Mouse (Mus musculus): ENCODE results near the gene Dtx2. TPM values are rescaled to one million over a fixed set of nuclear protein-coding genes. Genes with fewer than 3 reads are reported as not detected.
"Not testable (repeated sequence)": the region's sequence is repeated elsewhere in the genome, so short reads cannot be mapped to it uniquely, and the experiment has no call there.

The Dtx2 gene
- polyA plus RNA-seq, 1 experiment from 2014 or later = 28.1 TPM

GRCm38 (mm10) chr5:136063920-136064319 lies 69.3 kb downstream of the Dtx2 start:
- no peaks in the 10 kb centered on the region for H3K4me1 ChIP-seq (replicated peaks; ENCODE audit: control insufficient read depth, insufficient read depth, low read length)
- WGBS = 88% methylated on average over 10 of the region's 10 CpGs
- H3K9me3 ChIP-seq (ENCODE audit: control insufficient read depth, low read length) = no peaks in the 10 kb centered on the region

GRCm38 (mm10) chr5:136066404-136067148 lies 72.0 kb downstream of the Dtx2 start:
- not testable (repeated sequence) for ATAC-seq; H3K27ac ChIP-seq (ENCODE audit: low read length); H3K9ac ChIP-seq (replicated peaks; ENCODE audit: low read depth, low read length); H3K27me3 ChIP-seq (replicated peaks; ENCODE audit: control insufficient read depth, insufficient read depth, low read length); H3K9me3 ChIP-seq (ENCODE audit: control insufficient read depth, low read length); H3K4me3 ChIP-seq (replicated peaks; ENCODE audit: low read length); H3K36me3 ChIP-seq (ENCODE audit: control insufficient read depth, insufficient read depth); H3K4me1 ChIP-seq (replicated peaks; ENCODE audit: control insufficient read depth, insufficient read depth, low read length); H3K4me2 ChIP-seq (ENCODE audit: low read length)
- 79% methylated on average over 10 of the region's 11 CpGs for WGBS

More at GRCm38 (mm10) chr5:136063920-136064319, 69.3 kb downstream of the Dtx2 start:
- Histone ChIP-seq H3K4me2 (ENCODE audit: low read length) (no peak overlapping the region), H3K9ac (replicated peaks; ENCODE audit: low read depth, low read length) (no peak overlapping the region), H3K27me3 (replicated peaks; ENCODE audit: control insufficient read depth, insufficient read depth, low read length) (no peaks in the 10 kb centered on the region), H3K36me3 (ENCODE audit: control insufficient read depth, insufficient read depth) (no peaks in the 10 kb centered on the region), H3K4me3 (replicated peaks; ENCODE audit: low read length) (no peak overlapping the region), H3K27ac (ENCODE audit: low read length) (no peak overlapping the region)
- no peak for ATAC-seq

GRCm38 (mm10) chr5:136069411-136069810 lies 74.8 kb downstream of the Dtx2 start:
- WGBS = 83% methylated on average over 2 of the region's 2 CpGs

GRCm38 (mm10) chr5:136073051-136073450 lies 78.5 kb downstream of the Dtx2 start:
- Histone ChIP-seq H3K27ac (ENCODE audit: low read length) (no peak overlapping the region), H3K36me3 (ENCODE audit: control insufficient read depth, insufficient read depth) (no peaks in the 10 kb centered on the region), H3K27me3 (replicated peaks; ENCODE audit: control insufficient read depth, insufficient read depth, low read length) (no peaks in the 10 kb centered on the region), H3K4me1 (replicated peaks; ENCODE audit: control insufficient read depth, insufficient read depth, low read length) (peaks cover 9% of the 10 kb centered on the region), H3K9ac (replicated peaks; ENCODE audit: low read depth, low read length) (no peak overlapping the region), H3K4me2 (ENCODE audit: low read length) (no peak overlapping the region), H3K4me3 (replicated peaks; ENCODE audit: low read length) (no peak overlapping the region), H3K9me3 (ENCODE audit: control insufficient read depth, low read length) (no peaks in the 10 kb centered on the region)
- WGBS = 53% methylated on average over 6 of the region's 6 CpGs
- no peak for ATAC-seq

More at GRCm38 (mm10) chr5:136069411-136069810, 74.8 kb downstream of the Dtx2 start:
- no peaks in the 10 kb centered on the region for H3K4me1 ChIP-seq (replicated peaks; ENCODE audit: control insufficient read depth, insufficient read depth, low read length)
- no peak overlapping the region for H3K4me2 ChIP-seq (ENCODE audit: low read length)
- H3K9me3 ChIP-seq (ENCODE audit: control insufficient read depth, low read length) = no peaks in the 10 kb centered on the region
- H3K27ac ChIP-seq (ENCODE audit: low read length) = no peak overlapping the region
- H3K36me3 ChIP-seq (ENCODE audit: control insufficient read depth, insufficient read depth) = no peaks in the 10 kb centered on the region
- no peak overlapping the region for H3K4me3 ChIP-seq (replicated peaks; ENCODE audit: low read length)
- H3K9ac ChIP-seq (replicated peaks; ENCODE audit: low read depth, low read length) = no peak overlapping the region
- no peaks in the 10 kb centered on the region for H3K27me3 ChIP-seq (replicated peaks; ENCODE audit: control insufficient read depth, insufficient read depth, low read length)
- ATAC-seq = no peak

GRCm38 (mm10) chr5:136073526-136073925 lies 78.9 kb downstream of the Dtx2 start:
- Histone ChIP-seq H3K36me3 (ENCODE audit: control insufficient read depth, insufficient read depth) (no peaks in the 10 kb centered on the region), H3K9me3 (ENCODE audit: control insufficient read depth, low read length) (no peaks in the 10 kb centered on the region), H3K27me3 (replicated peaks; ENCODE audit: control insufficient read depth, insufficient read depth, low read length) (no peaks in the 10 kb centered on the region), H3K4me2 (ENCODE audit: low read length) (no peak overlapping the region), H3K4me1 (replicated peaks; ENCODE audit: control insufficient read depth, insufficient read depth, low read length) (peaks cover 9% of the 10 kb centered on the region), H3K4me3 (replicated peaks; ENCODE audit: low read length) (no peak overlapping the region), H3K27ac (ENCODE audit: low read length) (no peak overlapping the region), H3K9ac (replicated peaks; ENCODE audit: low read depth, low read length) (no peak overlapping the region)
- WGBS = 65% methylated on average over 11 of the region's 11 CpGs
- ATAC-seq = no peak

GRCm38 (mm10) chr5:136075076-136075475 lies 80.5 kb downstream of the Dtx2 start:
- Histone ChIP-seq H3K9ac (replicated peaks; ENCODE audit: low read depth, low read length) (no peak overlapping the region), H3K4me1 (replicated peaks; ENCODE audit: control insufficient read depth, insufficient read depth, low read length) (peaks cover 9% of the 10 kb centered on the region), H3K4me2 (ENCODE audit: low read length) (no peak overlapping the region), H3K27ac (ENCODE audit: low read length) (no peak overlapping the region), H3K4me3 (replicated peaks; ENCODE audit: low read length) (no peak overlapping the region), H3K36me3 (ENCODE audit: control insufficient read depth, insufficient read depth) (no peaks in the 10 kb centered on the region), H3K9me3 (ENCODE audit: control insufficient read depth, low read length) (no peaks in the 10 kb centered on the region), H3K27me3 (replicated peaks; ENCODE audit: control insufficient read depth, insufficient read depth, low read length) (no peaks in the 10 kb centered on the region)
- WGBS = 94% methylated on average over 5 of the region's 5 CpGs
- ATAC-seq = no peak

- peaks cover 9% of the 10 kb centered on the region for H3K4me1 ChIP-seq (replicated peaks; ENCODE audit: control insufficient read depth, insufficient read depth, low read length)
- ATAC-seq = no peak
- no peak overlapping the region for H3K4me3 ChIP-seq (replicated peaks; ENCODE audit: low read length)
- WGBS = 26% methylated on average over 7 of the region's 7 CpGs
- no peak overlapping the region for H3K4me2 ChIP-seq (ENCODE audit: low read length)
- H3K9me3 ChIP-seq (ENCODE audit: control insufficient read depth, low read length) = no peaks in the 10 kb centered on the region
- H3K36me3 ChIP-seq (ENCODE audit: control insufficient read depth, insufficient read depth) = no peaks in the 10 kb centered on the region
- no peaks in the 10 kb centered on the region for H3K27me3 ChIP-seq (replicated peaks; ENCODE audit: control insufficient read depth, insufficient read depth, low read length)
- H3K27ac ChIP-seq (ENCODE audit: low read length) = no peak overlapping the region
- H3K9ac ChIP-seq (replicated peaks; ENCODE audit: low read depth, low read length) = no peak overlapping the region
Measured at GRCm38 (mm10) chr5:136076284-136076683, 81.7 kb downstream of the Dtx2 start.

GRCm38 (mm10) chr5:136077001-136077550 lies 82.5 kb downstream of the Dtx2 start:
- WGBS = 77% methylated on average over 9 of the region's 9 CpGs

GRCm38 (mm10) chr5:136078136-136078535 lies 83.5 kb downstream of the Dtx2 start:
- no peaks in the 10 kb centered on the region for H3K27me3 ChIP-seq (replicated peaks; ENCODE audit: control insufficient read depth, insufficient read depth, low read length)

More at GRCm38 (mm10) chr5:136077001-136077550, 82.5 kb downstream of the Dtx2 start:
- no peak for ATAC-seq
- Histone ChIP-seq H3K9ac (replicated peaks; ENCODE audit: low read depth, low read length) (no peak overlapping the region), H3K4me3 (replicated peaks; ENCODE audit: low read length) (no peak overlapping the region), H3K27ac (ENCODE audit: low read length) (no peak overlapping the region), H3K4me2 (ENCODE audit: low read length) (no peak overlapping the region), H3K9me3 (ENCODE audit: control insufficient read depth, low read length) (no peaks in the 10 kb centered on the region), H3K4me1 (replicated peaks; ENCODE audit: control insufficient read depth, insufficient read depth, low read length) (peaks cover 9% of the 10 kb centered on the region), H3K27me3 (replicated peaks; ENCODE audit: control insufficient read depth, insufficient read depth, low read length) (no peaks in the 10 kb centered on the region), H3K36me3 (ENCODE audit: control insufficient read depth, insufficient read depth) (no peaks in the 10 kb centered on the region)

More at GRCm38 (mm10) chr5:136078136-136078535, 83.5 kb downstream of the Dtx2 start:
- H3K4me3 ChIP-seq (replicated peaks; ENCODE audit: low read length) = no peak overlapping the region
- H3K27ac ChIP-seq (ENCODE audit: low read length) = no peak overlapping the region
- H3K4me1 ChIP-seq (replicated peaks; ENCODE audit: control insufficient read depth, insufficient read depth, low read length) = peaks cover 9% of the 10 kb centered on the region
- H3K9ac ChIP-seq (replicated peaks; ENCODE audit: low read depth, low read length) = no peak overlapping the region
- H3K4me2 ChIP-seq (ENCODE audit: low read length) = no peak overlapping the region
- no peak for ATAC-seq
- no peaks in the 10 kb centered on the region for H3K9me3 ChIP-seq (ENCODE audit: control insufficient read depth, low read length)
- no peaks in the 10 kb centered on the region for H3K36me3 ChIP-seq (ENCODE audit: control insufficient read depth, insufficient read depth)
- 96% methylated on average over 5 of the region's 5 CpGs for WGBS
